Mouse (Mus musculus) megakaryocyte, adult 5-6 weeks (primary cell): Measurements from ENCODE around the gene Ppp1cc. TPM values are rescaled to one million over a fixed set of nuclear protein-coding genes. Genes with fewer than 3 reads are reported as not detected.
"Not testable (repeated sequence)": the region's sequence is repeated elsewhere in the genome, so short reads cannot be mapped to it uniquely, and the experiment has no call there.

Source experiments
- ATAC-seq: 2 replicates; pipeline ENCODE4 v1.8.0; 2016; ENCODE audit warnings: mild to moderate bottlenecking, inconsistent platforms; ENCODE audit not compliant: poor library complexity, severe bottlenecking
- total RNA-seq, 2 experiments: library from RNA; stranded (forward) in 1 of 2; stranded (reverse) in 1 of 2; fragments of 153-499, 151-499 nt in 1 of 2; fragments of 221-1000, 200-1000 nt in 1 of 2; gene quantifications; 2 replicates each; pipeline versions ENCODE4 v1.2.3 to v1.2.4; 2015 to 2017

Ppp1cc gene
- total RNA-seq, 2 experiments from 2014 or later, result 193 to 354 TPM

- peak; percentile 47 for ATAC-seq
These were observed 52.8 kb downstream of the Ppp1cc start for GRCm38 (mm10) chr5:122210890-122211289.

GRCm38 (mm10) chr5:122212125-122212524 is 54.0 kb downstream of the Ppp1cc start:
- peak; percentile 33 for ATAC-seq

DNA sequence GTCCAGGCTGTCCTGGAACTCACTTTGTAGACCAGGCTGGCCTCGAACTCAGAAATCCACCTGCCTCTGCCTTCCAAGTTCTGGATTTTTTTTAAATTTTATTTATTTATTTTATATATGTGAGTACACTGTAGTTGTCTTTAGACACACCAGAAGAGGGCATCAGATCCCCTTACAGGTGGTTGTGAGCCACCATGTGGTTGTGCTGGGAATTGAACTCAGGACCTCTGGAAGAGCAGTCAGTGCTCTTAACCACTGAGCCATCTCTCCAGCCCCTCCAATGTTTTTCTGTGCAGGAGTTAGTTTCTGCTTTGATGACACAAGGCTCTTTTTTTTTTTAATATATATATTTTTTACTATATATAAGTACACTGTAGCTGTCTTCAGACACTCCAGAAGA is 54.7 kb downstream of the Ppp1cc start:
- not testable (repeated sequence) for ATAC-seq

DNA sequence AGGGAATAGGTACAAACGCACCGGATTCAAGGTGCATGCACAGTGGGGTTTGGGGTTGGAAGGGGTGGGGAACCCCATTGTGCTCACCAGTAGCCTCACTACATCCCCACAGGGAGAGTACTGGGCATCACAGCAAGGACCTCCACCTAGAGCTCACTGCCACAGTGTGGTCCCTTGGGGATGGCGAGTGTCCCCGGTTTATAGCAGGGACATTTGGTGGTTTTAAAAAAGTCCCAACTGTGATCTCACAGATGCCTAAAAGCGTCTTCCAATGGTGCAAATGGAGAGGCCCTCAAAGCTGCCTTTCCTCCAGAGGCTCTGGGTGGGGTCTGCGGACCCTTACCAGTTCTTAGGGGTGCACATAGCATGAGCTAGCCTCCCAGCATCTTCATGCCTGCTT is 55.8 kb downstream of the Ppp1cc start:
- no peak for ATAC-seq

GRCm38 (mm10) chr5:122217636-122218035 is 59.6 kb downstream of the Ppp1cc start:
- ATAC-seq, result no peak

- ATAC-seq, result no peak
These were observed 60.2 kb downstream of the Ppp1cc start for GRCm38 (mm10) chr5:122218109-122218905.

DNA sequence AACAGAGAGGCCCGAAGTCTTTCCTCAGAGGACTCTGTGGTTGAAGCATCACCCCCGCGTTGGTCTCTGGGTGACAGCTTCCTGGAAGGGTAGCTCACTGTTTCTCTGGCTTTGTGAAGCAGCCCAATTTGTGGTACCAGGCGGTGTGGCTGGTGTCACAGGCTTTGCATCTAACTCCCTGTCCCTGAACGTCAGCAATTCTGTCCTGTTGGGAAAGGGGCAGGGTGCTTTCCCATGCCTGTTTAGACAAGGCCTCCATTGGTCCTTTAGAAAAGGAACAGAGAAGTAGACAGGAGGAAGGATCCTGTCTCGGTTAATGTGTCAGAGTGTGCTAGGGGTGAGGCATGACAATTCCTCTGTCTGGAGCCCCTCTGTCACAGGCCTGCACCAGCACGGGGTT is 60.9 kb downstream of the Ppp1cc start:
- ATAC-seq, result peak; percentile 60

DNA sequence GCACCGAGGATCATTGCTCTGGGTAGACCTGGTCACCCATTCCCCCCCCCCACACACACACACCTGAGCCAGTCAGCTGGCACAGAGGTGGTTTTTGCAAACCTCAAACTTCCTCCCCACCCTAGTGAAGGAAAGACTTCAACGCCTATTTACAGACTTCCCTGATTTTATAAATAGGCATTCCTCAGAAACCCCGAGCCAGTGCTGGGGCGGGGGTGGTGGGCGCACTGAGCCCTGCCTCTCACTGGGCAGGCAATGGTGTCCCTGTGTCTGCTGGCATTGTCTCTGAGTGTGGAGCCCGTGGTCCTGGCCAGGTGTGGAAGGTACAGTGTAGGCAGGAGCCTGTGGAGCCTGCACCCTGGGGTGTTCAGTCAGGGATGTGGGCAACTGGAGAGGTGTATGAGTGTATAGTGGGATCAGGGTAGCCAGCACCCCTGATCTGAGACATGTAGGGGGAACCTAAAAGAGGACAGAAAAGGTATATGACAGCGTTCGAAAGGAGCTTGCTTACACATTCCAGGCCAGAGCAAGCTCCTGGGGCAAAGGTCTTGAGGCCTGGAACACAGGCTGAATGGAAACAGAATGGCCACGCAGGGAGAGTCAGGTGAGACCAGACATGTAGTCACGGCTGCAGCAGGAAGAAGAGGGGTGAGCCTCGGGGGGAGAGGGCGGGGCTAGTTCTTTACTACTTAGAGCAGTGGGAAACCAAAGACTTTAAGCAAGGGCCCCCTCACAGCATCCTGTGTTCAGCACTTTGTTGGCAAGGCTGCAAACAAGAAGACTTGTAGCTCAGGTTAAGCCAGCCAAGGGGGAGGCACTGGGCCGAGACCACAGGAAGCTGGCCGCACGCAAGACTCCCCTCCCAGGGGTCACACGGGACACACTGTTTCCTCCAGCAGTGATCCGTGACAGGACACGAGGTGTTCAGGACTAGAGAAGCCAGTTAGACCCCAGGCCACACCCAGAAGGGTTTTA is 61.9 kb downstream of the Ppp1cc start:
- ATAC-seq, result peak; percentile 59

GRCm38 (mm10) chr5:122221085-122221484 is 63.0 kb downstream of the Ppp1cc start:
- ATAC-seq, result no peak

GRCm38 (mm10) chr5:122224291-122224690 is 66.2 kb downstream of the Ppp1cc start:
- ATAC-seq, result no peak

Other genes with a start within 250 kb of the Ppp1cc start
- 0.25 and 0.27 TPM in 2 replicates for gene Cux2, start 108.2 kb upstream of the Ppp1cc start, total RNA-seq (2015)
- gene Cux2, start 108.2 kb upstream of the Ppp1cc start, total RNA-seq (2017), result 0.16 and 0.22 TPM in 2 replicates
- 0.85 and 1.1 TPM in 2 replicates for gene Myl2, start 57.3 kb upstream of the Ppp1cc start, total RNA-seq (2015)
- 3.4 and 6.4 TPM in 2 replicates for gene Myl2, start 57.3 kb upstream of the Ppp1cc start, total RNA-seq (2017)
- gene Ccdc63, start 17.5 kb upstream of the Ppp1cc start, total RNA-seq (2015), result 1.1 and 1.8 TPM in 2 replicates
- gene Ccdc63, start 17.5 kb upstream of the Ppp1cc start, total RNA-seq (2017), result 1.3 and 3.5 TPM in 2 replicates
- 44.4 and 45.1 TPM in 2 replicates for gene Hvcn1, start 48.5 kb downstream of the Ppp1cc start, total RNA-seq (2015)
- gene Hvcn1, start 48.5 kb downstream of the Ppp1cc start, total RNA-seq (2017), result 51.2 and 59.3 TPM in 2 replicates
- 3.2 and 4.3 TPM in 2 replicates for gene Tctn1, start 106.2 kb downstream of the Ppp1cc start, total RNA-seq (2015)
- 3.5 and 6.5 TPM in 2 replicates for gene Tctn1, start 106.2 kb downstream of the Ppp1cc start, total RNA-seq (2017)
- gene Pptc7, start 126.1 kb downstream of the Ppp1cc start, total RNA-seq (2015), result 18.6 and 18.8 TPM in 2 replicates
- 19.9 and 22.0 TPM in 2 replicates for gene Pptc7, start 126.1 kb downstream of the Ppp1cc start, total RNA-seq (2017)
- 0.82 and 1.6 TPM in 2 replicates for gene Rad9b, start 196.0 kb downstream of the Ppp1cc start, total RNA-seq (2015)
- gene Rad9b, start 196.0 kb downstream of the Ppp1cc start, total RNA-seq (2017), result 1.5 and 2.6 TPM in 2 replicates
- gene Vps29, start 196.1 kb downstream of the Ppp1cc start, total RNA-seq (2015), result 131 and 151 TPM in 2 replicates
- 83.5 and 101 TPM in 2 replicates for gene Vps29, start 196.1 kb downstream of the Ppp1cc start, total RNA-seq (2017)
- 27.0 and 32.5 TPM in 2 replicates for gene Gpn3, start 213.6 kb downstream of the Ppp1cc start, total RNA-seq (2015)
- 18.5 and 19.7 TPM in 2 replicates for gene Gpn3, start 213.6 kb downstream of the Ppp1cc start, total RNA-seq (2017)
- 7.2 and 7.6 TPM in 2 replicates for gene Fam216a, start 214.1 kb downstream of the Ppp1cc start, total RNA-seq (2015)
- 9.4 and 10.5 TPM in 2 replicates for gene Fam216a, start 214.1 kb downstream of the Ppp1cc start, total RNA-seq (2017)
- gene Arpc3, start 233.6 kb downstream of the Ppp1cc start, total RNA-seq (2015), result 319 and 422 TPM in 2 replicates
- gene Arpc3, start 233.6 kb downstream of the Ppp1cc start, total RNA-seq (2017), result 1,374 and 1,550 TPM in 2 replicates